Mouse (Mus musculus) cerebellum, adult 2 months (tissue): Measurements from ENCODE around the gene Tm4sf4.

Experiments
- CTCF ChIP-seq: fragments of 200-500 bp; IDR thresholded peaks from 2 replicates; pipeline ENCODE4 v1.5.1; 2011; ENCODE audit warnings: low read depth, mild to moderate bottlenecking, control low read depth, low read length, moderate library complexity, borderline replicate concordance; ENCODE audit not compliant: insufficient read depth
- POLR2A ChIP-seq: fragments of 200-500 bp; IDR thresholded peaks from 2 replicates; pipeline ENCODE4 v1.6.1; 2011; ENCODE audit warnings: low read length, control low read depth, borderline replicate concordance; ENCODE audit not compliant: insufficient read depth

- TF ChIP-seq CTCF = no peak
- no peak for TF ChIP-seq POLR2A
Measured at GRCm38 (mm10) chr3:57472407-57472806, 47.3 kb downstream of the Tm4sf4 start.
